In genomic region chr8:94967071-94967470, GRCm38 (mm10) we compare ENCODE assay signal across 14 mouse cellular contexts. TPM values are rescaled to one million over a fixed set of nuclear protein-coding genes. Genes with fewer than 3 reads are reported as not detected.
A peak's percentile ranks its signal among the peaks of the same experiment; 100 is the strongest.
DNase-seq lines count a peak whose midpoint lies in the region; ATAC-seq and TF ChIP-seq lines count a peak whose summit lies in the region.
"Had no signal": no experiment of that assay in that cellular context is flagged by ENCODE, and none has a peak within 500 bp of the region (broad histone marks: within the 10 kb centered on the region; RNA-seq: fewer than 3 reads in every experiment).

No protein-coding gene starts in this region.

- WGBS in liver, embryonic 12.5 days (ENCODE audit: insufficient replicate concordance), result 33% methylated on average over 4 of the region's 4 CpGs

- no peak for TF ChIP-seq CTCF in gastrocnemius, adult 2 months (IDR thresholded peaks at IDR 0.05)

- no peaks in the 10 kb centered on the region for H3K9me3 ChIP-seq in liver, embryonic 12.5 days (replicated peaks)
- H3K9me3 ChIP-seq: G1E had no signal

- no peaks in the 10 kb centered on the region for H3K27me3 ChIP-seq in liver, embryonic 12.5 days (replicated peaks)

- ATAC-seq in hematopoietic stem cell, adult 5-6 weeks (replicated peaks in 1 of 2; ENCODE audit: insufficient read depth in 1 of 2, low FRiP score in 2 of 2, low TSS enrichment in 1 of 2, low read depth in 1 of 2, poor library complexity in 2 of 2, severe bottlenecking in 2 of 2), result peak; percentile 66 to 76
- no peak for ATAC-seq in liver, embryonic 12.5 days
- ATAC-seq in CD4-positive, CD25-positive, alpha-beta regulatory T cell, adult 4 months, result no peak
- ATAC-seq: hindbrain, postnatal 0 days had no signal

- H3K27ac ChIP-seq in gastrocnemius, adult 2 months, result peak overlapping the region; percentile 53; the same call in 1 of the 2 replicates
- H3K27ac ChIP-seq in liver, embryonic 12.5 days, result peak overlapping the region; percentile 98
- H3K27ac ChIP-seq: hindbrain, postnatal 0 days; macrophage had no signal

- H3K4me3 ChIP-seq in gastrocnemius, adult 2 months, result no peak overlapping the region
- H3K4me3 ChIP-seq in liver, embryonic 12.5 days, result no peak overlapping the region
- H3K4me3 ChIP-seq: myocyte had no signal

- no peaks in the 10 kb centered on the region for H3K36me3 ChIP-seq in liver, embryonic 12.5 days
- H3K36me3 ChIP-seq: G1E had no signal

- H3K9ac ChIP-seq in liver, embryonic 12.5 days, result peak overlapping the region; percentile 43

- no peak for DNase-seq in gastrocnemius, adult 2 months
- no peak for DNase-seq in gastrocnemius, postnatal 4 days (ENCODE audit: low spot score in 2 of 2)
- peak; percentile 37 to 66 for DNase-seq in lung, postnatal 4 days
- DNase-seq in embryo, embryonic 11 days, result no peak
- no peak for DNase-seq in frontal cortex, postnatal 36 days (ENCODE audit: low spot score in 2 of 2)
- DNase-seq: gastrocnemius, postnatal 14 days had no signal

- peaks cover 94% of the 10 kb centered on the region for H3K4me1 ChIP-seq in liver, embryonic 12.5 days

- 0 out of 2 replicates have a peak overlapping the region, but pooled peaks have one; percentile 3 for H3K4me2 ChIP-seq in liver, embryonic 12.5 days

- intact Hi-C loops in gastrocnemius, adult 2 months (cut with DNase I), result no loop called here

RNA-seq across cellular contexts. Expression of gene Adgrg1, which starts 7.5 kb away (rescaled TPM):
- 10 to 100 TPM; 20.7 to 27.4 TPM for total RNA-seq in gastrocnemius, adult 2 months (2021)
- total RNA-seq in gastrocnemius, postnatal 4 days (2021), result 10 to 100 TPM in 1 of 2 experiments, 1 to 10 TPM in 1; 9.6 to 10.0 TPM
- 565 and 601 TPM in 2 replicates for total RNA-seq in hematopoietic stem cell, adult 5-6 weeks (2017)
- 78.5 and 80.9 TPM in 2 replicates for polyA plus RNA-seq in liver, embryonic 12.5 days (2016; fragmentation: Nextera tagmentation; extraction: Ambion mirVana)
- polyA plus RNA-seq in CD4-positive, CD25-positive, alpha-beta regulatory T cell, adult 4 months (2017; shearing (Covaris generic)), result 1 to 10 TPM; 4.6 to 8.4 TPM

RNA-seq across cellular contexts. Expression of gene Adgrg5, which starts 43.6 kb away (rescaled TPM):
- total RNA-seq in gastrocnemius, adult 2 months (2021), result under 1 TPM in 1 of 2 experiments, not detected in 1; 0.28 TPM
- under 1 TPM; 0.15 to 0.18 TPM for total RNA-seq in gastrocnemius, postnatal 4 days (2021)
- 0.25 TPM in 1 of 2 replicates, not detected in the other for total RNA-seq in hematopoietic stem cell, adult 5-6 weeks (2017)
- 0.90 and 0.91 TPM in 2 replicates for polyA plus RNA-seq in liver, embryonic 12.5 days (2016; fragmentation: Nextera tagmentation; extraction: Ambion mirVana)
- 1 to 10 TPM in 1 of 2 experiments, under 1 TPM in 1; 0.97 to 1.4 TPM for polyA plus RNA-seq in CD4-positive, CD25-positive, alpha-beta regulatory T cell, adult 4 months (2017; shearing (Covaris generic))
- total RNA-seq: gastrocnemius, postnatal 14 days; hindbrain, postnatal 0 days; left cerebral cortex, adult 18-20 months had no signal
- polyA plus RNA-seq: myocyte had no signal

RNA-seq across cellular contexts. Expression of gene Ccdc102a, which starts 49.2 kb away (rescaled TPM):
- 1 to 10 TPM; 3.0 to 3.8 TPM for total RNA-seq in gastrocnemius, adult 2 months (2021)
- 10 to 100 TPM; 23.9 to 24.5 TPM for total RNA-seq in gastrocnemius, postnatal 4 days (2021)
- total RNA-seq in hematopoietic stem cell, adult 5-6 weeks (2017), result 3.4 and 4.9 TPM in 2 replicates
- 9.1 and 10.0 TPM in 2 replicates for polyA plus RNA-seq in liver, embryonic 12.5 days (2016; fragmentation: Nextera tagmentation; extraction: Ambion mirVana)
- not detected for polyA plus RNA-seq in CD4-positive, CD25-positive, alpha-beta regulatory T cell, adult 4 months (2017; shearing (Covaris generic))

RNA-seq across cellular contexts. Expression of gene Adgrg3, which starts 50.4 kb away (rescaled TPM):
- total RNA-seq in gastrocnemius, adult 2 months (2021), result under 1 TPM; 0.28 to 0.43 TPM
- 1 to 10 TPM in 1 of 2 experiments, under 1 TPM in 1; 0.96 to 1.4 TPM for total RNA-seq in gastrocnemius, postnatal 4 days (2021)
- 114 and 161 TPM in 2 replicates for total RNA-seq in hematopoietic stem cell, adult 5-6 weeks (2017)
- polyA plus RNA-seq in liver, embryonic 12.5 days (2016; fragmentation: Nextera tagmentation; extraction: Ambion mirVana), result 7.9 and 8.7 TPM in 2 replicates
- polyA plus RNA-seq in CD4-positive, CD25-positive, alpha-beta regulatory T cell, adult 4 months (2017; shearing (Covaris generic)), result under 1 TPM in 1 of 2 experiments, not detected in 1; 0.51 TPM

Comparison
In these comparisons a context has a peak if more than half of its experiments do, and no peak if none do; other contexts are left out.
1. DNase-seq: peak in lung, postnatal 4 days (2 of 2); none in gastrocnemius, adult 2 months (single experiment), gastrocnemius, postnatal 4 days (0 of 2), embryo, embryonic 11 days (single experiment) and frontal cortex, postnatal 36 days (0 of 2).
2. ATAC-seq: peak in hematopoietic stem cell, adult 5-6 weeks (2 of 2); none in liver, embryonic 12.5 days (single experiment) and CD4-positive, CD25-positive, alpha-beta regulatory T cell, adult 4 months (single experiment).
3. RNA of gene Adgrg1, which starts 7.5 kb away (total RNA-seq): 565 to 601 TPM in hematopoietic stem cell, adult 5-6 weeks; 20.7 to 27.4 TPM in gastrocnemius, adult 2 months and 9.6 to 10.0 TPM in gastrocnemius, postnatal 4 days; every median in the first group is over 10 times any median in the second.